Mouse (Mus musculus): ENCODE data around the gene Mroh3. TPM values are rescaled to one million over a fixed set of nuclear protein-coding genes. Genes with fewer than 3 reads are reported as not detected.

The Mroh3 gene
- polyA plus RNA-seq, 1 experiment from 2014 or later, result not detected

DNA sequence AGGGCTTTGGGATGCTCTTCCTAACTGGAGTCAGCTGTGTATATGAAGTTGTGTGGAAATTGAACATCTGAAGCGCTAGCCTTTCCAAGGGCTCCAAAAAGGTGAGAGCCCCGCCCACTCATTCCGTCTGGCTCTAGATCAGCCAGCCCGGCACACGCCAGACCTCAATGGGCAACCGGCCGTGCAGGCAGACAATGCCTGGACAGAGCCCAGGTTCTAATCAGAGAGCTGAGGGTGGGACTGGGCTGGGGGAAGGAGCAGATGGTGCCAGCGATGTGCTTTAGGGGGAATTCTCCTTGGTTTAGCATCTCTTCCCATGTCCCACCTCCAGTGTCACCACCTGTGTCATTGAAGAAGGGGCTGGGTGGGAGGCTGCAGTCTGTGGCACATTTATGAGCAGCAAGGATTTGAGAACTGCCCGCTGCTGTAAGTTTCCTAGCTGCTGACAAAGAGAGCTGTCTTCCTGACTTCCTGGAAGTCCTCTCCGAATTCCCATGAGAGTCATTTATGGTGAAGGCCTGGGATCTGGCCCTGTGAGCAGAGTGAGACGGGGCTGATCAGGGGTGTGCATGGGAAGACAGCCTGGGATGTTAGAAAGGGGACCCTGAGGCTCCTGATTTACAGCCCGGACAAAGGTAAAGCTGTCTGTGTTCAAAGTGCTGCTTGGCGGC lies 78.9 kb downstream of the Mroh3 start:
- H3K4me2 ChIP-seq (ENCODE audit: low read depth), result peak overlapping the region; percentile 74
- ATAC-seq (ENCODE audit: insufficient read depth, low FRiP score, low TSS enrichment) (no peak), DNase-seq (ENCODE audit: low spot score) (no peak)
- H3K27me3 ChIP-seq (ENCODE audit: control insufficient read depth, insufficient read depth, low read length), result no peaks in the 10 kb centered on the region
- H3K9me3 ChIP-seq (ENCODE audit: control insufficient read depth, low read length), result no peaks in the 10 kb centered on the region
- 27% methylated on average over 13 of the region's 13 CpGs for WGBS
- peak overlapping the region; percentile 82 for H3K9ac ChIP-seq (ENCODE audit: low read length)
- peaks cover 57% of the 10 kb centered on the region for H3K4me1 ChIP-seq (ENCODE audit: control insufficient read depth, insufficient read depth, low read length)
- 0 out of 2 replicates have a peak overlapping the region, but pooled peaks have one; percentile 17 for H3K27ac ChIP-seq (ENCODE audit: low read depth, low read length)
- H3K36me3 ChIP-seq (ENCODE audit: control insufficient read depth, insufficient read depth, low read length), result no peaks in the 10 kb centered on the region
- H3K4me3 ChIP-seq (ENCODE audit: low read depth, low read length), result peak overlapping the region; percentile 72

DNA sequence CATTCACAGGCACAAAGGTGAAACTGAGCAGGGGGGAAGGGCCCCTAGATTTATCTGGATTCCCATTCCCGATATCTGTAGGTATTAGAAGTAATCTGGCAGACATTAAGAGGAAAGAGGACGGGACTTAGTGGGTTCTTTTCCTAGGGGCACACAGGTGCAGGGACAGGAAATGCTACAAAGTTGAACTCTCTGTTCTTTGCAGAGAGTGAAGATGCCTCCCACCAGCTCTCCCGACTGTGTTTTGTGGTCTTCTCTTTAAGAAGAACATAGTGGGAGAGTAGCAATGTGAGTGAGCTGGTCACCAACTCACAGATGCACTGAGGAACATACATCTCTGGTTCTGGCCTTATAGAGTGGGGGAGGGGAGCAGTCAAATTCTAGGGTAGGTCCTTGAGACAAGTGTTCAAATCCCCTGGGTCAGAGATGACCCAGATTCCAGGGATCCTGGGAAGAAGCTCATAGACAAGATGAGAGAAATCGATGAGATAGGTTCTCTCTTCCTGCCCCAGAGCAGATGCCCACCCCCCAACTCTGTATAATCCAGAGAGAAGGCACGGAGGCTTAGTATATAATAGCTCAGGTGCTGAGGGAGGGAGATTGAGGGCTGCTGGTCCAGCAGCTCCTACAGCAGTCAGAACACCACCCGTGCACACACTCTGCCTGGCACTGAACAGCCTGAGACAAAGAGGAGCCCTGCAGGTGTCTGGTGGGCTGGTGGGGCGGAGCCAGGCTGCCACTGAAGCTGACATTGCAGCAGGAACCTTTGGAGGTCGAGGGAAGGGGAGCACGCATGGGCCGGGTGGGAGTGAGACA lies 80.0 kb downstream of the Mroh3 start:
- peak overlapping the region; percentile 74 for H3K4me2 ChIP-seq (ENCODE audit: low read depth)
- no peaks in the 10 kb centered on the region for H3K9me3 ChIP-seq (ENCODE audit: control insufficient read depth, low read length)
- H3K4me3 ChIP-seq (ENCODE audit: low read depth, low read length), result peak overlapping the region; percentile 72
- no peak for DNase-seq (ENCODE audit: low spot score)
- peak overlapping the region; percentile 82 for H3K9ac ChIP-seq (ENCODE audit: low read length)
- no peak for ATAC-seq (ENCODE audit: insufficient read depth, low FRiP score, low TSS enrichment)
- no peaks in the 10 kb centered on the region for H3K27me3 ChIP-seq (ENCODE audit: control insufficient read depth, insufficient read depth, low read length)
- peak overlapping the region; percentile 51; the same call in 1 of the 2 replicates for H3K27ac ChIP-seq (ENCODE audit: low read depth, low read length)
- no peaks in the 10 kb centered on the region for H3K36me3 ChIP-seq (ENCODE audit: control insufficient read depth, insufficient read depth, low read length)
- H3K4me1 ChIP-seq (ENCODE audit: control insufficient read depth, insufficient read depth, low read length), result peaks cover 51% of the 10 kb centered on the region
- WGBS, result 29% methylated on average over 10 of the region's 10 CpGs

Other genes starting within 250 kb of the Mroh3 start
- gene Igfn1, start 206.5 kb downstream of the Mroh3 start, polyA plus RNA-seq (2014; fragmentation: Nextera tagmentation; extraction: Ambion mirVana), result not detected in 2 replicates
- gene Tmem9, start 204.7 kb downstream of the Mroh3 start, polyA plus RNA-seq (2014; fragmentation: Nextera tagmentation; extraction: Ambion mirVana), result 64.6 and 79.4 TPM in 2 replicates
- gene Ascl5, start 162.0 kb downstream of the Mroh3 start, polyA plus RNA-seq (2014; fragmentation: Nextera tagmentation; extraction: Ambion mirVana), result not detected in 2 replicates
- gene Cacna1s, start 160.1 kb downstream of the Mroh3 start, polyA plus RNA-seq (2014; fragmentation: Nextera tagmentation; extraction: Ambion mirVana), result 0.73 and 1.2 TPM in 2 replicates
- 14.3 and 17.0 TPM in 2 replicates for gene Kif21b, start 81.4 kb downstream of the Mroh3 start, polyA plus RNA-seq (2014; fragmentation: Nextera tagmentation; extraction: Ambion mirVana)
- 16.5 and 17.2 TPM in 2 replicates for gene Inava, start 21.4 kb upstream of the Mroh3 start, polyA plus RNA-seq (2014; fragmentation: Nextera tagmentation; extraction: Ambion mirVana)
- gene Gpr25, start 48.0 kb upstream of the Mroh3 start, polyA plus RNA-seq (2014; fragmentation: Nextera tagmentation; extraction: Ambion mirVana), result not detected in 2 replicates
- 34.7 and 34.9 TPM in 2 replicates for gene Camsap2, start 133.3 kb upstream of the Mroh3 start, polyA plus RNA-seq (2014; fragmentation: Nextera tagmentation; extraction: Ambion mirVana)
- gene Ddx59, start 202.4 kb upstream of the Mroh3 start, polyA plus RNA-seq (2014; fragmentation: Nextera tagmentation; extraction: Ambion mirVana), result 18.5 and 20.1 TPM in 2 replicates

All from neural tube, embryonic 11.5 days (tissue).